32 mouse cellular contexts compared by ENCODE assay signal in genomic region chr3:32673151-32673550, GRCm38 (mm10).
"Had no signal": no experiment of that assay in that cellular context is flagged by ENCODE, and none has a peak within 500 bp of the region (broad histone marks: within the 10 kb centered on the region; RNA-seq: fewer than 3 reads in every experiment).

No protein-coding gene starts in this region.

- H3K9me3 ChIP-seq: limb, embryonic 10.5 days; limb, embryonic 12.5 days; limb, embryonic 13.5 days; limb, embryonic 15.5 days; liver, embryonic 12.5 days; liver, embryonic 13.5 days; liver, embryonic 15.5 days; lung, embryonic 15.5 days; megakaryocyte, embryonic 14.5 days; midbrain, embryonic 10.5 days; midbrain, embryonic 12.5 days; midbrain, embryonic 13.5 days; midbrain, embryonic 15.5 days; neural tube, embryonic 12.5 days; neural tube, embryonic 13.5 days had no signal

- H3K4me1 ChIP-seq: limb, embryonic 10.5 days; limb, embryonic 12.5 days; limb, embryonic 13.5 days; liver, embryonic 12.5 days; liver, embryonic 13.5 days; liver, embryonic 15.5 days; midbrain, embryonic 10.5 days; midbrain, embryonic 12.5 days; midbrain, embryonic 13.5 days; midbrain, embryonic 15.5 days; neural tube, embryonic 12.5 days; neural tube, embryonic 13.5 days had no signal

- ATAC-seq: liver, embryonic 12.5 days; lung, postnatal 0 days; midbrain, embryonic 13.5 days; midbrain, embryonic 15.5 days; midbrain, embryonic 16.5 days had no signal

- H3K27me3 ChIP-seq: limb, embryonic 12.5 days; limb, embryonic 13.5 days; limb, embryonic 15.5 days; liver, embryonic 12.5 days; liver, embryonic 13.5 days; liver, embryonic 15.5 days; lung, embryonic 15.5 days; midbrain, embryonic 12.5 days; midbrain, embryonic 13.5 days; midbrain, embryonic 15.5 days; neural tube, embryonic 12.5 days; neural tube, embryonic 13.5 days had no signal

- DNase-seq: left cerebral cortex, postnatal 4 days; liver; liver, embryonic 13.5 days; lung, adult 18-20 months; lung, adult 2 months; lung, embryonic 14.5 days; lung, postnatal 10 days; lung, postnatal 14 days; lung, postnatal 36 days; lung, postnatal 4 days; midbrain, embryonic 14.5 days had no signal

- H3K36me3 ChIP-seq: limb, embryonic 10.5 days; limb, embryonic 12.5 days; limb, embryonic 13.5 days; limb, embryonic 15.5 days; liver, embryonic 12.5 days; liver, embryonic 13.5 days; liver, embryonic 15.5 days; lung, embryonic 15.5 days; midbrain, embryonic 10.5 days; midbrain, embryonic 12.5 days; midbrain, embryonic 13.5 days; midbrain, embryonic 15.5 days; neural tube, embryonic 12.5 days; neural tube, embryonic 13.5 days had no signal

- H3K4me3 ChIP-seq: limb, embryonic 10.5 days; limb, embryonic 12.5 days; limb, embryonic 13.5 days; limb, embryonic 15.5 days; liver, embryonic 12.5 days; liver, embryonic 13.5 days; liver, embryonic 15.5 days; lung, embryonic 15.5 days; megakaryocyte, embryonic 14.5 days; midbrain, embryonic 10.5 days; midbrain, embryonic 12.5 days; midbrain, embryonic 13.5 days; midbrain, embryonic 15.5 days; myocyte; neural tube, embryonic 12.5 days; neural tube, embryonic 13.5 days had no signal

- H3K9ac ChIP-seq: limb, embryonic 12.5 days; limb, embryonic 13.5 days; limb, embryonic 15.5 days; liver, embryonic 12.5 days; liver, embryonic 13.5 days; liver, embryonic 14.5 days; liver, embryonic 15.5 days; lung, embryonic 14.5 days; lung, embryonic 15.5 days; midbrain, embryonic 12.5 days; midbrain, embryonic 13.5 days; midbrain, embryonic 15.5 days; neural tube, embryonic 12.5 days; neural tube, embryonic 13.5 days had no signal

- H3K27ac ChIP-seq: limb, embryonic 10.5 days; limb, embryonic 12.5 days; limb, embryonic 13.5 days; limb, embryonic 15.5 days; liver, embryonic 12.5 days; liver, embryonic 13.5 days; liver, embryonic 14.5 days; liver, embryonic 15.5 days; lung, embryonic 15.5 days; macrophage; midbrain, embryonic 10.5 days; midbrain, embryonic 12.5 days; midbrain, embryonic 13.5 days; midbrain, embryonic 15.5 days; neural tube, embryonic 12.5 days; neural tube, embryonic 13.5 days had no signal

- H3K4me2 ChIP-seq: limb, embryonic 12.5 days; limb, embryonic 13.5 days; limb, embryonic 15.5 days; liver, embryonic 11.5 days; liver, embryonic 12.5 days; liver, embryonic 13.5 days; liver, embryonic 15.5 days; lung, embryonic 14.5 days; lung, embryonic 15.5 days; midbrain, embryonic 11.5 days; midbrain, embryonic 12.5 days; midbrain, embryonic 13.5 days; midbrain, embryonic 15.5 days; neural tube, embryonic 12.5 days; neural tube, embryonic 13.5 days had no signal
